Mouse (Mus musculus): Measurements from ENCODE around the gene Taf9. TPM values are rescaled to one million over a fixed set of nuclear protein-coding genes. Genes with fewer than 3 reads are reported as not detected.

Taf9 gene
- polyA plus RNA-seq, 1 experiment, result 13.5 TPM

DNA sequence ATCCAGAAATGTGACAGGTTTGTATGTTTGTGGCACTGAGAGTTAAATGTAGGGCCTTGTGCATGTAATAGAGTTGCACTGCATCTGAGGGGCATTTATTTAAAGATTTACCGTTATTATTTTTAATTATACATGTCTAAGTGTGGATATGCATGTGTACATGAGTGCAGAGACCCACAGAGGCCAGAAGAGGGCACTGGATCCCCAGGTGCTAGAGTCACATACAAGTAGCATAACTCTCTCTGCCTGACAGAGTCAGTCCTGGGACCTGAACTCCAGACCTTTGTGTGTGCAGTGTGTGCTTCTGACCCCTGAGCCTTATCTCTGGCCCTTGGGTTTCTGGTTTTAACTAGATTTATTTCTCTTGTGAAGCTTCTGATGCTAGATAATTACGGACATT is 33.0 kb downstream of the Taf9 start:
- no peak overlapping the region for H3K4me3 ChIP-seq (ENCODE audit: control insufficient read depth, insufficient read depth, low read length)
- H3K27me3 ChIP-seq (ENCODE audit: control insufficient read depth, insufficient read depth, low read length), result no peaks in the 10 kb centered on the region
- DNase-seq, result no peak
- H3K27ac ChIP-seq (ENCODE audit: control insufficient read depth, insufficient read depth, low read length), result no peak overlapping the region
- no peak for TF ChIP-seq CTCF (IDR thresholded peaks at IDR 0.05; ENCODE audit: borderline replicate concordance, control insufficient read depth, extremely low read depth, insufficient read depth, low read length, poor library complexity)
- no peak for TF ChIP-seq POLR2A (IDR thresholded peaks at IDR 0.05; ENCODE audit: control insufficient read depth, extremely low read depth, insufficient read depth, low read length, poor library complexity)
- H3K36me3 ChIP-seq (ENCODE audit: control insufficient read depth, insufficient read depth, low read length), result no peaks in the 10 kb centered on the region; the same call in 1 of the 2 replicates
- no peaks in the 10 kb centered on the region for H3K4me1 ChIP-seq (replicated peaks; ENCODE audit: control insufficient read depth, insufficient read depth, low read length)
- WGBS, result 83% methylated on average over 2 of the region's 2 CpGs

DNA sequence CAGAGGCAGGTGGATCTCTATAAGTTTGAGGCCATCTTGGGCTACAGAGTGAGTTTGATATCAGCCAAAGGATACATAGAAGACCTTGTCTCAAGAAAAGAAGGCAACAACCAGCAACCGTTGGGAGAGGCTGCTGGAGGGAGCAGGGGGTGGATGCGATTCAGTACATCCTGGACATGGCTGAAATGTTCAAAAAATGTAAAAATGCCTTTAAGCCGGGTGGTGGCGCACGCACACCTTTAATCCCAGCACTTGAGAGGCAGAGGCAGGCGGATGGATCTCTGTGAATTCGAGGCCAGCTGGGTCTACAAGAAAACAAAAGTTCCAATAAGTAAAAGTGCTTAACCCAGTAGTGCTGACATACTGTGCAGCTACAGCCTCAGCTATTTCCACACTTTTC is 36.1 kb downstream of the Taf9 start:
- DNase-seq, result no peak
- no peaks in the 10 kb centered on the region for H3K27me3 ChIP-seq (ENCODE audit: control insufficient read depth, insufficient read depth, low read length)
- H3K27ac ChIP-seq (ENCODE audit: control insufficient read depth, insufficient read depth, low read length), result no peak overlapping the region
- H3K36me3 ChIP-seq (ENCODE audit: control insufficient read depth, insufficient read depth, low read length), result no peaks in the 10 kb centered on the region; the same call in 1 of the 2 replicates
- no peaks in the 10 kb centered on the region for H3K4me1 ChIP-seq (replicated peaks; ENCODE audit: control insufficient read depth, insufficient read depth, low read length)
- WGBS, result 96% methylated on average over 7 of the region's 7 CpGs
- H3K4me3 ChIP-seq (ENCODE audit: control insufficient read depth, insufficient read depth, low read length), result no peak overlapping the region
- TF ChIP-seq POLR2A (IDR thresholded peaks at IDR 0.05; ENCODE audit: control insufficient read depth, extremely low read depth, insufficient read depth, low read length, poor library complexity), result no peak
- TF ChIP-seq CTCF (IDR thresholded peaks at IDR 0.05; ENCODE audit: borderline replicate concordance, control insufficient read depth, extremely low read depth, insufficient read depth, low read length, poor library complexity), result no peak

- Histone ChIP-seq H3K27ac (ENCODE audit: control insufficient read depth, insufficient read depth, low read length) (no peak overlapping the region), H3K4me1 (replicated peaks; ENCODE audit: control insufficient read depth, insufficient read depth, low read length) (no peaks in the 10 kb centered on the region), H3K4me3 (ENCODE audit: control insufficient read depth, insufficient read depth, low read length) (no peak overlapping the region), H3K36me3 (ENCODE audit: control insufficient read depth, insufficient read depth, low read length) (peaks cover 7% of the 10 kb centered on the region), H3K27me3 (ENCODE audit: control insufficient read depth, insufficient read depth, low read length) (no peaks in the 10 kb centered on the region)
- TF ChIP-seq CTCF (IDR thresholded peaks at IDR 0.05; ENCODE audit: borderline replicate concordance, control insufficient read depth, extremely low read depth, insufficient read depth, low read length, poor library complexity) (no peak), POLR2A (IDR thresholded peaks at IDR 0.05; ENCODE audit: control insufficient read depth, extremely low read depth, insufficient read depth, low read length, poor library complexity) (no peak)
- 82% methylated on average over 3 of the region's 3 CpGs for WGBS
- DNase-seq, result no peak
These were observed 46.2 kb downstream of the Taf9 start for GRCm38 (mm10) chr13:100697541-100697940.

- WGBS, result 97% methylated on average over 10 of the region's 10 CpGs
- TF ChIP-seq CTCF (IDR thresholded peaks at IDR 0.05; ENCODE audit: borderline replicate concordance, control insufficient read depth, extremely low read depth, insufficient read depth, low read length, poor library complexity) (no peak), POLR2A (IDR thresholded peaks at IDR 0.05; ENCODE audit: control insufficient read depth, extremely low read depth, insufficient read depth, low read length, poor library complexity) (no peak)
- Histone ChIP-seq H3K36me3 (ENCODE audit: control insufficient read depth, insufficient read depth, low read length) (peaks cover 18% of the 10 kb centered on the region), H3K27ac (ENCODE audit: control insufficient read depth, insufficient read depth, low read length) (no peak overlapping the region), H3K27me3 (ENCODE audit: control insufficient read depth, insufficient read depth, low read length) (no peaks in the 10 kb centered on the region), H3K4me3 (ENCODE audit: control insufficient read depth, insufficient read depth, low read length) (no peak overlapping the region), H3K4me1 (replicated peaks; ENCODE audit: control insufficient read depth, insufficient read depth, low read length) (no peaks in the 10 kb centered on the region)
- DNase-seq, result no peak
These were observed 47.5 kb downstream of the Taf9 start for GRCm38 (mm10) chr13:100698866-100699265.

DNA sequence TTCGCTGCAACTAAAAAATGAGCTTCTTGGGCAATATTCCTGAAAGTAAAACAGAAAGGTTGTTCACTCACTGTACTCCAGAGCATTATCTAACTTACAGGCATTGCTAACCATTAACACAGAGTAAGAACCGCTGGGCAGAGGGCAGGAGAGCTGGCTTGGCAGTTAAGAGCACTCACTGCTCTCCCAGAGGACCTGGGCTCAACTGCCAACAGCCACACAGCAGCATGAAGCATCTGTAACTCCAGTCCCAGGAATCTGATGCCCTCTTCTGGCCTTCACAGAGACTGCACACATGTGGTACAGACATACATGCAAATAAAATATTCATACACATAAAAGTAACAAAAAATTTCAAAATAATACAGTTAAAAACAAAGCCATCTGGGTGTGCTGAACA is 52.1 kb downstream of the Taf9 start:
- Histone ChIP-seq H3K4me1 (replicated peaks; ENCODE audit: control insufficient read depth, insufficient read depth, low read length) (no peaks in the 10 kb centered on the region), H3K27ac (ENCODE audit: control insufficient read depth, insufficient read depth, low read length) (no peak overlapping the region), H3K4me3 (ENCODE audit: control insufficient read depth, insufficient read depth, low read length) (no peak overlapping the region), H3K27me3 (ENCODE audit: control insufficient read depth, insufficient read depth, low read length) (no peaks in the 10 kb centered on the region), H3K36me3 (ENCODE audit: control insufficient read depth, insufficient read depth, low read length) (peaks cover 55% of the 10 kb centered on the region)
- WGBS, result 98% methylated on average over 2 of the region's 2 CpGs
- no peak for DNase-seq
- TF ChIP-seq POLR2A (IDR thresholded peaks at IDR 0.05; ENCODE audit: control insufficient read depth, extremely low read depth, insufficient read depth, low read length, poor library complexity) (no peak), CTCF (IDR thresholded peaks at IDR 0.05; ENCODE audit: borderline replicate concordance, control insufficient read depth, extremely low read depth, insufficient read depth, low read length, poor library complexity) (no peak)

Other genes with a start within 250 kb of the Taf9 start
- 0.11 TPM in 2 replicates for gene Naip1, start 198.7 kb upstream of the Taf9 start, polyA plus RNA-seq (2012; rRNA removed)
- 39.1 and 44.7 TPM in 2 replicates for gene Gtf2h2, start 159.0 kb upstream of the Taf9 start, polyA plus RNA-seq (2012; rRNA removed)
- 0.50 and 0.62 TPM in 2 replicates for gene Ocln, start 98.9 kb upstream of the Taf9 start, polyA plus RNA-seq (2012; rRNA removed)
- 2.0 and 2.2 TPM in 2 replicates for gene Marveld2, start 34.6 kb upstream of the Taf9 start, polyA plus RNA-seq (2012; rRNA removed)
- 57.9 and 66.2 TPM in 2 replicates for gene Ak6, start 600 bp upstream of the Taf9 start, polyA plus RNA-seq (2012; rRNA removed)
- 5.6 and 6.3 TPM in 2 replicates for gene Rad17, start 528 bp upstream of the Taf9 start, polyA plus RNA-seq (2012; rRNA removed)
- gene Ccdc125, start 18.1 kb downstream of the Taf9 start, polyA plus RNA-seq (2012; rRNA removed), result 2.3 and 2.4 TPM in 2 replicates
- gene Cdk7, start 79.4 kb downstream of the Taf9 start, polyA plus RNA-seq (2012; rRNA removed), result 19.6 and 22.0 TPM in 2 replicates
- gene Mrps36, start 93.1 kb downstream of the Taf9 start, polyA plus RNA-seq (2012; rRNA removed), result 46.2 and 46.4 TPM in 2 replicates
- 4.0 and 5.6 TPM in 2 replicates for gene Cenph, start 124.3 kb downstream of the Taf9 start, polyA plus RNA-seq (2012; rRNA removed)
- gene Ccnb1, start 135.0 kb downstream of the Taf9 start, polyA plus RNA-seq (2012; rRNA removed), result 63.7 and 76.8 TPM in 2 replicates
- 31.4 and 33.4 TPM in 2 replicates for gene Slc30a5, start 181.8 kb downstream of the Taf9 start, polyA plus RNA-seq (2012; rRNA removed)